Mouse (Mus musculus) kidney, embryonic 14.5 days (tissue): ENCODE measurements around the gene Ankrd54. TPM values are rescaled to one million over a fixed set of nuclear protein-coding genes. Genes with fewer than 3 reads are reported as not detected.
"Not testable (repeated sequence)": the region's sequence is repeated elsewhere in the genome, so short reads cannot be mapped to it uniquely, and the experiment has no call there.

Experiments used
- ATAC-seq: fragments of 200-750 bp; cut with Nextera tagmentation; 2 replicates; pipeline ENCODE4 v1.8.0; 2017; ENCODE audit warnings: moderate number of reproducible peaks, mild to moderate bottlenecking, moderate TSS enrichment, moderate library complexity; ENCODE audit not compliant: low FRiP score, low TSS enrichment
- H3K27ac ChIP-seq: fragments of 300-500 bp; sonication (generic); 2 replicates; pipeline ENCODE4 v1.5.1; 2014; ENCODE audit warnings: low read depth, mild to moderate bottlenecking, low read length, moderate library complexity, mixed read lengths
- H3K27me3 ChIP-seq: fragments of 300-500 bp; sonication (generic); 2 replicates; pipeline ENCODE4 v1.6.1; 2014; ENCODE audit warnings: mild to moderate bottlenecking, low read length; ENCODE audit not compliant: control insufficient read depth, insufficient read depth
- H3K36me3 ChIP-seq: fragments of 300-500 bp; sonication (generic); 2 replicates; pipeline ENCODE4 v1.6.1; 2014; ENCODE audit warnings: low read length, mixed read lengths; ENCODE audit not compliant: control insufficient read depth, insufficient read depth
- H3K4me1 ChIP-seq: fragments of 300-500 bp; sonication (generic); 2 replicates; pipeline ENCODE4 v1.6.1; 2014; ENCODE audit warnings: low read length, mixed read lengths; ENCODE audit not compliant: control insufficient read depth, insufficient read depth
- H3K4me2 ChIP-seq: fragments of 300-500 bp; sonication (generic); replicated peaks from 2 replicates; pipeline ENCODE4 v1.6.1; 2014; ENCODE audit warnings: low read depth, mild to moderate bottlenecking, low read length
- H3K4me3 ChIP-seq: fragments of 300-500 bp; sonication (generic); 2 replicates; pipeline ENCODE4 v1.5.1; 2014; ENCODE audit warnings: mild to moderate bottlenecking, low read length
- H3K9ac ChIP-seq: fragments of 300-500 bp; sonication (generic); 2 replicates; pipeline ENCODE4 v1.6.1; 2014; ENCODE audit warnings: low read depth, mild to moderate bottlenecking, low read length, moderate library complexity
- H3K9me3 ChIP-seq: fragments of 300-500 bp; sonication (generic); 2 replicates; pipeline ENCODE4 v1.6.1; 2016; ENCODE audit warnings: low read length; ENCODE audit not compliant: control insufficient read depth
- WGBS: fragments of 180-500 bp; shearing (Covaris S2); extraction: QIAGEN DNeasy Blood & Tissue Kit; methylation state at CpG from one replicate; pipeline ENCODE4 v1.1.7; 2014; 5-methylcytosine and 5-hydroxymethylcytosine counted together
- polyA plus RNA-seq: library from polyadenylated mRNA; unstranded; fragments of >200 nt; fragmentation: Nextera tagmentation; extraction: Ambion mirVana; gene quantifications from 2 replicates; pipeline ENCODE4 v1.2.1, GENCODE M21; 2014

The Ankrd54 gene
- polyA plus RNA-seq, 1 experiment from 2014 or later: 54.2 TPM

GRCm38 (mm10) chr15:79041585-79041984, 21.1 kb downstream of the Ankrd54 start, which contains the start of gene Galr3:
Gene Galr3, plus strand, starts transcription at chr15:79041885.
- 79% methylated on average over 6 of the region's 6 CpGs for whole genome bisulfite sequencing
- Histone ChIP-seq H3K27me3 (peaks cover 31% of the 10 kb centered on the region), H3K4me3 (peak within 1 kb of the TSS; percentile 54), H3K27ac (no peak within 1 kb of the TSS), H3K9me3 (no peaks in the 10 kb centered on the region), H3K4me2 (peak within 1 kb of the TSS; percentile 97), H3K9ac (peak within 1 kb of the TSS; percentile 65), H3K36me3 (peaks cover 8% of the 10 kb centered on the region), H3K4me1 (peaks cover 23% of the 10 kb centered on the region)
- no peak for ATAC-seq

- no peak overlapping the region for H3K27ac ChIP-seq
- WGBS: 15% methylated on average over 24 of the region's 24 CpGs
- peak overlapping the region; percentile 30 for H3K4me3 ChIP-seq
- peak overlapping the region; percentile 42 for H3K9ac ChIP-seq
- peaks cover 23% of the 10 kb centered on the region for H3K4me1 ChIP-seq
- H3K36me3 ChIP-seq: peaks cover 16% of the 10 kb centered on the region
- ATAC-seq: no peak
- peaks cover 31% of the 10 kb centered on the region for H3K27me3 ChIP-seq
- peak overlapping the region; percentile 50 for H3K4me2 ChIP-seq
- H3K9me3 ChIP-seq: no peaks in the 10 kb centered on the region
Observed at GRCm38 (mm10) chr15:79040501-79041416, 21.9 kb downstream of the Ankrd54 start.

- Histone ChIP-seq H3K9me3 (no peaks in the 10 kb centered on the region), H3K4me3 (no peak overlapping the region), H3K36me3 (peaks cover 27% of the 10 kb centered on the region), H3K9ac (no peak overlapping the region), H3K4me1 (peaks cover 15% of the 10 kb centered on the region), H3K27me3 (peaks cover 31% of the 10 kb centered on the region), H3K4me2 (no peak overlapping the region), H3K27ac (no peak overlapping the region)
- WGBS: 19% methylated on average over 7 of the region's 7 CpGs
- ATAC-seq: peak; percentile 77
Observed at GRCm38 (mm10) chr15:79038853-79039252, 23.8 kb downstream of the Ankrd54 start.

GRCm38 (mm10) chr15:79038331-79038730, 24.4 kb downstream of the Ankrd54 start:
- no peaks in the 10 kb centered on the region for H3K9me3 ChIP-seq
- H3K4me1 ChIP-seq: peaks cover 11% of the 10 kb centered on the region
- ATAC-seq: no peak
- no peak overlapping the region for H3K4me3 ChIP-seq
- 75% methylated on average over 10 of the region's 10 CpGs for WGBS
- no peak overlapping the region for H3K4me2 ChIP-seq
- no peak overlapping the region for H3K27ac ChIP-seq
- H3K36me3 ChIP-seq: peaks cover 27% of the 10 kb centered on the region
- no peak overlapping the region for H3K9ac ChIP-seq
- H3K27me3 ChIP-seq: peaks cover 26% of the 10 kb centered on the region

- peaks cover 8% of the 10 kb centered on the region for H3K4me1 ChIP-seq
- 0 out of 2 replicates have a peak overlapping the region, but pooled peaks have one; percentile 16 for H3K4me2 ChIP-seq
- no peak overlapping the region for H3K4me3 ChIP-seq
- H3K36me3 ChIP-seq: peaks cover 27% of the 10 kb centered on the region
- H3K9me3 ChIP-seq: no peaks in the 10 kb centered on the region
- no peak for ATAC-seq
- H3K27me3 ChIP-seq: peaks cover 22% of the 10 kb centered on the region
- 13% methylated on average over 14 of the region's 14 CpGs for WGBS
- H3K27ac ChIP-seq: no peak overlapping the region
- no peak overlapping the region for H3K9ac ChIP-seq
Observed at GRCm38 (mm10) chr15:79037913-79038328, 24.8 kb downstream of the Ankrd54 start.

GRCm38 (mm10) chr15:79031908-79032307, 30.8 kb downstream of the Ankrd54 start:
- 93% methylated on average over 5 of the region's 5 CpGs for WGBS
- peaks cover 22% of the 10 kb centered on the region for H3K36me3 ChIP-seq
- H3K4me3 ChIP-seq, H3K9me3 ChIP-seq, ATAC-seq, H3K27ac ChIP-seq, H3K27me3 ChIP-seq, H3K4me2 ChIP-seq, H3K9ac ChIP-seq: not testable (repeated sequence)
- H3K4me1 ChIP-seq: peaks cover 14% of the 10 kb centered on the region

- H3K4me3 ChIP-seq: peak overlapping the region; percentile 55
- WGBS: under 1% methylated on average over 52 of the region's 52 CpGs
- peak overlapping the region; percentile 18 for H3K27ac ChIP-seq
- H3K4me2 ChIP-seq: peak overlapping the region; percentile 98
- H3K36me3 ChIP-seq: peaks cover 11% of the 10 kb centered on the region
- no peaks in the 10 kb centered on the region for H3K27me3 ChIP-seq
- ATAC-seq: peak; percentile 88
- H3K9ac ChIP-seq: peak overlapping the region; percentile 93
- peaks cover 22% of the 10 kb centered on the region for H3K4me1 ChIP-seq
- no peaks in the 10 kb centered on the region for H3K9me3 ChIP-seq
Observed at GRCm38 (mm10) chr15:79030551-79031435, 31.9 kb downstream of the Ankrd54 start.

GRCm38 (mm10) chr15:79029519-79030241, 33.0 kb downstream of the Ankrd54 start:
- WGBS: 6% methylated on average over 11 of the region's 11 CpGs
- no peaks in the 10 kb centered on the region for H3K27me3 ChIP-seq
- peaks cover 24% of the 10 kb centered on the region for H3K4me1 ChIP-seq
- peaks cover under 1% of the 10 kb centered on the region for H3K36me3 ChIP-seq
- peak overlapping the region; percentile 55 for H3K4me3 ChIP-seq
- H3K9ac ChIP-seq: peak overlapping the region; percentile 93
- peak overlapping the region; percentile 98 for H3K4me2 ChIP-seq
- peak overlapping the region; percentile 18 for H3K27ac ChIP-seq
- no peak for ATAC-seq
- no peaks in the 10 kb centered on the region for H3K9me3 ChIP-seq
